Mouse (Mus musculus) kidney, embryonic 15.5 days (tissue): ENCODE measurements around the gene Myl6b. TPM values are rescaled to one million over a fixed set of nuclear protein-coding genes. Genes with fewer than 3 reads are reported as not detected.
A peak's percentile ranks its signal among the peaks of the same experiment; 100 is the strongest.
"Not testable (repeated sequence)": the region's sequence is repeated elsewhere in the genome, so short reads cannot be mapped to it uniquely, and the experiment has no call there.

ENCODE experiments used
- ATAC-seq: fragments of 200-750 bp; cut with Nextera tagmentation; replicated peaks from 2 replicates; pipeline ENCODE4 v1.8.0; 2017; ENCODE audit warnings: moderate TSS enrichment; ENCODE audit not compliant: low FRiP score
- H3K27ac ChIP-seq: fragments of 300-500 bp; sonication (generic); 2 replicates; pipeline ENCODE4 v1.5.1; 2015; ENCODE audit warnings: mild to moderate bottlenecking, inconsistent platforms
- H3K27me3 ChIP-seq: fragments of 300-500 bp; sonication (generic); 2 replicates; pipeline ENCODE4 v1.6.1; 2015; ENCODE audit warnings: inconsistent platforms
- H3K36me3 ChIP-seq: fragments of 300-500 bp; sonication (generic); 2 replicates; pipeline ENCODE4 v1.6.1; 2015; ENCODE audit warnings: inconsistent platforms
- H3K4me1 ChIP-seq: fragments of 300-500 bp; sonication (generic); 2 replicates; pipeline ENCODE4 v1.6.1; 2015; ENCODE audit warnings: inconsistent platforms
- H3K4me2 ChIP-seq: fragments of 300-500 bp; sonication (generic); 2 replicates; pipeline ENCODE4 v1.6.1; 2015; ENCODE audit warnings: moderate library complexity, mild to moderate bottlenecking, inconsistent platforms
- H3K4me3 ChIP-seq: fragments of 300-500 bp; sonication (generic); replicated peaks from 2 replicates; pipeline ENCODE4 v1.5.1; 2015; ENCODE audit warnings: mild to moderate bottlenecking, inconsistent platforms
- H3K9ac ChIP-seq: fragments of 300-500 bp; sonication (generic); 2 replicates; pipeline ENCODE4 v1.6.1; 2015; ENCODE audit warnings: mild to moderate bottlenecking, inconsistent platforms
- H3K9me3 ChIP-seq: fragments of 300-500 bp; sonication (generic); replicated peaks from 2 replicates; pipeline ENCODE4 v1.6.1; 2016; ENCODE audit warnings: inconsistent platforms
- WGBS: fragments of 180-500 bp; shearing (Covaris S2); methylation state at CpG from one replicate; pipeline ENCODE4 v1.1.7; 2015; ENCODE audit warnings: mixed read lengths; 5-methylcytosine and 5-hydroxymethylcytosine counted together
- polyA plus RNA-seq: library from polyadenylated mRNA; unstranded; fragments of >200 nt; fragmentation: Nextera tagmentation; extraction: Ambion mirVana; gene quantifications from 2 replicates; pipeline ENCODE4 v1.2.1, GENCODE M21; 2015

Gene Myl6b
- polyA plus RNA-seq, 1 experiment from 2014 or later: 4.2 TPM

DNA sequence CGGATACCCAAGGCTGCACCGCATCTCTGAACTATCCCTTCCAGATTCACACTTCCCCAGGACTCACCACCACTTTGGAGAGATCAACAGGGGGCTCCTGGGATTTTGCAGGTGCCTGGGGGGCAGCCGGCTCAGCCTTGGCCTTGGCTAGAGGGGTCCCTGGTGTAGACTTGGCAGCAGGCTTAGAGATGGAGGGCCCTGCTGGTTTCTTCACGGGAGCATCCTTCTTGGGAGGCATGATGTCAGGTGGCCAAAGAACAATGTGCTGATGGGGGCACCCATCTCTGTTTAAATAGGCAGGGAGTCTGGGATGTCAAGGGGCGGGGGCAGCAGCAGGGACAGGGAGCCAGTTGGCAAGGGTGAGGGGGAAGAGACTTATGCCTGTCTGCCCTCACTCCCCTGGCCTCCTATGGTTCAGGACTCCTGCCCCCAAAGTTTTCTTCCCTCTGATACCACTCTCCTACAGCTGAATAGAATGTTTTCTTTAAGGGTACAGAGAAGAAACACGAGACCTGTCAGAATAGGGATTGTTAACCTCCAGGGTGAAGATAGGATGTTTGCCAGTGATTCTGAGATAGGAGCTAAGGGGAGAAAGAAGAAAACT is 1.2 kb downstream of the Myl6b start:
- Histone ChIP-seq H3K4me1 (peaks cover 46% of the 10 kb centered on the region), H3K4me3 (no peak overlapping the region), H3K9ac (0 out of 2 replicates have a peak overlapping the region, but pooled peaks have one; percentile 7), H3K27me3 (no peaks in the 10 kb centered on the region), H3K27ac (no peak overlapping the region), H3K36me3 (no peaks in the 10 kb centered on the region), H3K9me3 (no peaks in the 10 kb centered on the region), H3K4me2 (no peak overlapping the region)
- 36% methylated on average over 6 of the region's 6 CpGs for whole genome bisulfite sequencing
- no peak for ATAC-seq

DNA sequence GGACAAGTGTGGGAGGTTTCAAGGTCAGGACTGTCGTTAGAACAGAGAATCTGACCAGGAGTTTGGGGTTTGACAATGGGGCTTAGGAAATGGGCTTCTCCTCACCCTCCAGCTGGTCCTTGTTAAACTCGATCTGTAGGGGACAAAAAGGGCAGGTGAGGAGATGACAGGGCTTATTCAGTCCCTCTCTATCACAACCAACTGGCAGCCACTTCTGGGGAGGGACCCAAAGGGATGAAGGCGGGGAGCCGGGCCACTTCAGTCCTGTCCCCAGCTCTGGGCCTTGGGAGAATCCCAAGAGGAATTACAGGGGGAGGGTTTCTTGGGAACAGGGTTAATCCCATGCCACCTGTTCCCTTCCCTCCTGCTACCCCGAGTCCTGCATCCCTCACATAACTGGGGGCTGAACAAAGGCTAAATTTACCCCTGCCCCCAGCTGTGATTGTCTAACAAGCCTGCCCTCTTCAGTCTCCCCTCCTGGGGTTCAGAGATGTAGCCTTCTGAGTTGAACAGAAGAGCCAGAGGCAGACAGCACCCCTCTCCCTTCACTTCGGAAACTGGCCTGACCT is 1.9 kb downstream of the Myl6b start:
- H3K27me3 ChIP-seq: no peaks in the 10 kb centered on the region
- peaks cover 53% of the 10 kb centered on the region for H3K4me1 ChIP-seq
- no peak for ATAC-seq
- H3K4me2 ChIP-seq: no peak overlapping the region
- no peaks in the 10 kb centered on the region for H3K9me3 ChIP-seq
- 22% methylated on average over 6 of the region's 6 CpGs for WGBS
- no peak overlapping the region for H3K27ac ChIP-seq
- H3K36me3 ChIP-seq: peaks cover 4% of the 10 kb centered on the region
- H3K4me3 ChIP-seq: no peak overlapping the region
- H3K9ac ChIP-seq: 0 out of 2 replicates have a peak overlapping the region, but pooled peaks have one; percentile 6

DNA sequence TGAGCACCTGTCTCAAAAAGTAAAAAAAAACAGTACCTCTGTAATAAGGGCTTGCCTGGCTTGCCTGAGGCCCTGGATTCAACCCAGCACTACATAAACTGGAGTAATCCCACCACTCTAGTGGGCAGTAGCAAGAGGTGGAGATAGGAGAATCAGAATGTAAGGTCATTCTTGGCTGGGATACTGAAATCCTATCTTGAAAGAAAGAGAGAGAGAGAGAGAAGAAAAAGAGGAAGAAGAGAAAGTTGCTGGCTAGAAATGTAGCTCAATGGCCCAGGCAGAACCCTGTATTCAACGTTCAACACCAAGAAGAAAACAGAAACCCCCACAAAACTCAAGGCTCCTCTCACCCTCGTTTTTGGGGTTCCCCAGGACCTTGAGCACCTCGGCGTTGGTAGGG is 2.6 kb downstream of the Myl6b start:
- no peaks in the 10 kb centered on the region for H3K9me3 ChIP-seq
- no peak overlapping the region for H3K9ac ChIP-seq
- peaks cover 11% of the 10 kb centered on the region for H3K36me3 ChIP-seq
- no peak overlapping the region for H3K4me3 ChIP-seq
- H3K27ac ChIP-seq: no peak overlapping the region
- no peak overlapping the region for H3K4me2 ChIP-seq
- H3K27me3 ChIP-seq: no peaks in the 10 kb centered on the region
- WGBS: 75% methylated on average over 4 of the region's 4 CpGs
- peaks cover 60% of the 10 kb centered on the region for H3K4me1 ChIP-seq
- no peak for ATAC-seq

DNA sequence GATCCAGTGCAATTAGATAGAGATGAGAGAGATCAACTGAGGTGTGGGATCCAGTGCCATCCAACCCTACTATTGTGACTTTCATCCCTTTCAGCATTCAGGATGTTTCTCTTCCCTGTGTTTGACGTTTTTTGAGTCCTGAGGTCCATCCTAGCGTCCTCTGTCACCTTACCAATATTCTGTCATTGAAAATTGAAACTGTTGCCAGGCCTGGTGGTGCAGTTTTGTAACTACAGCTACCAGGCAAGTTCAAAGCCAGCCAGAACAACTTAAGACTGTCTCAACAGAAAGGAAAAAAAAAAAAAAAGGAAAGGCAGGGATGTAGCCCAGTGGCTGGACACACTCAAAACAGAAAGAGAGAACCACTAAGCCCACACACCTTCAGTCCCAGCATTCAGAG is 3.2 kb downstream of the Myl6b start:
- 76% methylated on average over 2 of the region's 2 CpGs for WGBS
- no peaks in the 10 kb centered on the region for H3K27me3 ChIP-seq
- peak overlapping the region; percentile 83 for H3K4me2 ChIP-seq
- peaks cover 17% of the 10 kb centered on the region for H3K36me3 ChIP-seq
- H3K27ac ChIP-seq: 0 out of 2 replicates have a peak overlapping the region, but pooled peaks have one; percentile 100
- peak overlapping the region; percentile 89 for H3K4me3 ChIP-seq
- H3K4me1 ChIP-seq: peaks cover 66% of the 10 kb centered on the region
- H3K9ac ChIP-seq: 0 out of 2 replicates have a peak overlapping the region, but pooled peaks have one; percentile 83
- no peaks in the 10 kb centered on the region for H3K9me3 ChIP-seq
- ATAC-seq: no peak

DNA sequence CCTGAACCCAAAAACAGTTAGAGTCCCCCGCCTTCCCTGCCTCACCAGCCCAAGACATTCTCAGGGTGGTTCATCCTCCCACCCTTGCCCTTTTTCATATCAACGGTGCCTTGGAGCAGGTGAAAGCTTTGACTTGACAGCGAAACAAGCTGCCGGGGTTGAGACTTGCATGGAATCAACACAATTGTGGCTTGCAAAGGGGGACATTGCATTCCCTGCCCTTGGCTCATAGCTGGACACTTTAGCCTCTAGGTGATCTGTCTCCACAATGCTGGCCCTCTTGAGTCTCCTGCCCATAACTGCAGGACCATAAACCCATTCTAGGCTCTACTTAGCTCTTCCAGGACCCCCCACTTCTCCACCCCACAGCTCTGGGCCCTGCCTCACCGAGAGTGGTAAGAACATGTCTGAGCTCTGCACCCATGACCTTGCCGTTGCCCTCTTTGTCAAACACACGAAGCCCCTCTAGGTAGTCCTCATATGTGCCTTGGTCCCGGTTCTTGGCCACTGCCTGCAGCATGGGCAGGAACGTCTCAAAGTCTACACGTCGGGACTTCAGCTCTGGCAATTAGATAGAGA is 3.7 kb downstream of the Myl6b start:
- ATAC-seq: no peak
- H3K4me1 ChIP-seq: peaks cover 67% of the 10 kb centered on the region
- 52% methylated on average over 11 of the region's 11 CpGs for WGBS

DNA sequence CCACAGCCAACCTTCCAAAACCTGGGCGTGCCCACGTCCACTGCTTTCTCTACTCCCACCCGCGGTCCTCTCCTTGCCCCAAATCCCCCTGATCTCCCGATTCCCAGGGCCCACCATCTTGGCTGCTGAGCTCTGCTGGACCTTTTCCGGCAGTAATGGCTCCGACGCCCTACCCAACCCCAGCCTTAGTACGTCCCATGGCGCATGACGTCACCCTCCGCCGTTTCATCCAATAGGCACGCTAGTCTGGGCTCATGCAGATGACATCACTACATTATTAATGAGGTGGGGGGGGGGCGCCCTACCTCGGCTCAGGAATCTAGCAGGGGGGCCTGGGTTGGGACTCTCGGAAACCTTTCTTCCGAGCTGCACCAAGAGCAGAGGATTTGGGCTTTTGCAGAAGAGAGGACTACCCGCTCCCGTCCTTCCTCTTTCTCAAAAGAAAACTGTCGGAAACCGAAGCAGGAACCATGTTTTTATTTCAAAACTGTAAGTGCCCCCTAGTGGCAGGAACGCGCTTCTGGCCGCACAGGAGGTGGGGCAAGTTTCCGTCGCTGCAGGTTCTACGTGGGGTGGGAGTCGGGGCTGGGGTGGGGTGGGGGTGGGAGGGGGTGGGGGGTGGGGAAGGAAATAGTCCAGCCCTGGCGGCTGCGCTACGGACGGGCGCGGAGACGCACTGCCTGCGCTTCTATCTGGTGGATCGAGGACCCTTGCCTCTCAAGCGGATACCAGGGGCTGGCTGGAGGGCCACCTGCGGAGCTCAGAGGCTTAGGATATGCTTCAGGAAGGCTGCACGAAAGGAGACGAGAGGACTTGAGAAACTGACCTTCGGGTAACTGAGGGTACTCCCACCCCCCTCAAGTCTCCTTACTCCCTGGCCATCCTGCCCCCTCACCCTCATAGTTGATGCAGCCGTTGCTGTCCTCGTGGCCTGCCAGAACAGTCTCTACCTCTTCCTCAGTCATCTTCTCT is 4.5 kb downstream of the Myl6b start, which contains the start of gene Myl6:
Gene Myl6, minus strand, starts transcription at position 451 of the 972 bp plus-strand sequence.
- peak within 1 kb of the TSS; percentile 89 for H3K4me3 ChIP-seq
- H3K27ac ChIP-seq: peak within 1 kb of the TSS; percentile 100
- peak within 1 kb of the TSS; percentile 83 for H3K4me2 ChIP-seq
- WGBS: under 1% methylated on average over 45 of the region's 45 CpGs
- no peaks in the 10 kb centered on the region for H3K27me3 ChIP-seq
- peak within 1 kb of the TSS; percentile 88 for H3K9ac ChIP-seq
- peaks cover 66% of the 10 kb centered on the region for H3K4me1 ChIP-seq
- H3K36me3 ChIP-seq: peaks cover 30% of the 10 kb centered on the region
- ATAC-seq: peak; percentile 92
- no peaks in the 10 kb centered on the region for H3K9me3 ChIP-seq

More for the DNA sequence above, 3.7 kb downstream of the Myl6b start:
- Histone ChIP-seq H3K9ac (peak overlapping the region; percentile 83), H3K4me2 (peak overlapping the region; percentile 83), H3K36me3 (peaks cover 22% of the 10 kb centered on the region), H3K27me3 (no peaks in the 10 kb centered on the region), H3K4me3 (peak overlapping the region; percentile 89), H3K9me3 (no peaks in the 10 kb centered on the region), H3K27ac (peak overlapping the region; percentile 100)

DNA sequence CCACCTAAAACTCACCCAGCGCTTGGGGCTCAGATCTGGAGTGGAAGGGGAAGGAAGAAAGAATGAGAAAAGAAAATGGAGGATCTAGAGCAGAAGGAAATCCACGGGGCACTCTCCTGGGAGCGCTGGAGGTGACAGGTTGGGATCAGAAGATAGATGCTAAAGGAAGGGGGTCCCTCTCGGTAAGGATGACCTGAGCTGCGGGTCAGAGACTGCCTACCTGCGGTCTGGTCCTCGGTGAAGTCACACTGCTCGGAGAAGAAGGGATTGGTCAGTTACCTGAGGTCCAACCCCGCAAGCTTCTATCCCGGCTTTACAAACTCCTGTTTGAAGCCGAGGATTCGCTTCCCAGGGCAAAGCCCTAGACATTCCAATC is 5.2 kb downstream of the Myl6b start:
- Histone ChIP-seq H3K4me2 (peak overlapping the region; percentile 83), H3K9me3 (no peaks in the 10 kb centered on the region), H3K9ac (peak overlapping the region; percentile 88), H3K27me3 (no peaks in the 10 kb centered on the region), H3K4me3 (peak overlapping the region; percentile 89), H3K36me3 (peaks cover 37% of the 10 kb centered on the region), H3K4me1 (peaks cover 64% of the 10 kb centered on the region), H3K27ac (peak overlapping the region; percentile 100)
- ATAC-seq: peak; percentile 38
- under 1% methylated on average over 12 of the region's 12 CpGs for whole genome bisulfite sequencing

DNA sequence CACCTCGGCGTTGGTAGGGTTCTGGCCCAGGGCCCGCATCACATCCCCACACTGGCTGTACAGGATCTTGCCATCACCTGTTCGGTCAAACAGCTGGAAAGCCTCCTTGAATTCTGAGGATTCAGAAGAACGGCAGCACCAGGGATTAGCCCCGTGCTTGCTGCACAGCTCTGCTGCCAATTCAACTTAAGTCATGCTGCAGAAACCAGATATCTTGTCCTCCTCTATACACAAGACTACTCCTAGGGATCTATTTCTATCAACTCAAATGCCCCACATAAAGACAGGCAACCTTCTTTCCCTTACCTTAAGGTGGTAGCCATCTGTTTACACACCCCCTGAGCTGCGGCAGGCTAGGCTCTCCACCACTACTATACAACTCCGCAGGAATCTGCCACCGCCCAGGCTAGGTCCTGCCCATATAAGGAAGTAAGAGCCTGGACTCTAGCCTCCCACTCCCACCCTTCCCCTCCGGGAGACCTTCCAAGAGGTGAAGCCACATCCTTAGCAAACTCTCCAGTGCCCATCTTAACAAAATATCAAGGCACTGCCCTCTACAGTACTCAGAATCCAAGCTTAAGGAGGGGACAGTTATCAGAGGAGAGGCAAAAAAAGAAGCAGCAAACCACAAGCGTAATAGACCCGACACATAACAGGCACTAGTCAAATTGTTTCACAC is 5.7 kb downstream of the Myl6b start:
- Histone ChIP-seq H3K4me2 (peak overlapping the region; percentile 83), H3K9ac (peak overlapping the region; percentile 88), H3K9me3 (no peaks in the 10 kb centered on the region), H3K27ac (peak overlapping the region; percentile 100), H3K27me3 (no peaks in the 10 kb centered on the region), H3K36me3 (peaks cover 42% of the 10 kb centered on the region), H3K4me1 (peaks cover 58% of the 10 kb centered on the region), H3K4me3 (peak overlapping the region; percentile 89)
- 22% methylated on average over 12 of the region's 12 CpGs for WGBS
- peak; percentile 63 for ATAC-seq

DNA sequence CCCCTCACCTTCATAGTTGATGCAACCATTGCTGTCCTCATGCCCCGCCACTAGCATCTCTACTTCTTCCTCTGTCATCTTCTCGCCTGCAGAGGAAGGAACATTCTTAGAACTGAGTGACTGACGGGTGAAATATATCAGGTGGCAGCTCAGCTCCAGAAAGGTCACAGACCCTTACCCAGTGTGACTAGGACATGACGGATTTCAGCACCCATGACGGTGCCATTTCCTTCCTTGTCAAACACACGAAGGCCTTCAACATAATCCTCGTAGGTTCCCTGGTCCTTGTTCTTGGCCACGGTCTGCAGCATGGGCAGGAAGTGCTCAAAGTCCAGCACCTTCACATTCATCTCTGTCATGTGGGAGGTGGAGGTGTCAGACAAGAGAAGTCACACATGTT is 6.4 kb downstream of the Myl6b start:
- not testable (repeated sequence) for H3K9me3 ChIP-seq, ATAC-seq, H3K27me3 ChIP-seq
- Histone ChIP-seq H3K4me3 (peak overlapping the region; percentile 89), H3K4me1 (peaks cover 51% of the 10 kb centered on the region), H3K9ac (peak overlapping the region; percentile 27), H3K27ac (peak overlapping the region; percentile 100), H3K4me2 (peak overlapping the region; percentile 83), H3K36me3 (peaks cover 50% of the 10 kb centered on the region)
- WGBS: 28% methylated on average over 8 of the region's 8 CpGs

DNA sequence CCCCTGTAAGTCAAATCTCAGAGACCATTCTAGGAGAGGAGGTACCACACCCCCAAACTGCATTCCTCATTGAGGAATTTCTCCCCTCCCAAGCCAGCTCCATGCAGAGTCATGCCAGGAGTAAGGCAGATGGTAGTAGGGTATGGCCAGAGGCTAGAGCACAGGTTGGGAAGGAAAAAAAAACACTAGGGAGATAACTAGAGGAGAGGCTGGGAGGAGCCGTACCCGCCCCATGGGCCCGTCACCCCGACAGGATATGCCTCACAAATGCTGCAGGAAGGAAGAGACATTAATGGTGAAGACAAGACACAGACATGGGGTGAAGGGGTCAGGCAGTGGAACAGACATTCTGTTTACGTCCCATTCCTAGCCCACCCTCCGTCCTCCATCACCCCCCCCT is 7.0 kb downstream of the Myl6b start:
- H3K27ac ChIP-seq: peak overlapping the region; percentile 100
- H3K9ac ChIP-seq: peak overlapping the region; percentile 27
- peaks cover 54% of the 10 kb centered on the region for H3K36me3 ChIP-seq
- H3K9me3 ChIP-seq: no peaks in the 10 kb centered on the region
- peak overlapping the region; percentile 83 for H3K4me2 ChIP-seq
- ATAC-seq: no peak
- no peaks in the 10 kb centered on the region for H3K27me3 ChIP-seq
- 25% methylated on average over 6 of the region's 6 CpGs for WGBS
- H3K4me1 ChIP-seq: peaks cover 46% of the 10 kb centered on the region
- peak overlapping the region; percentile 89 for H3K4me3 ChIP-seq

DNA sequence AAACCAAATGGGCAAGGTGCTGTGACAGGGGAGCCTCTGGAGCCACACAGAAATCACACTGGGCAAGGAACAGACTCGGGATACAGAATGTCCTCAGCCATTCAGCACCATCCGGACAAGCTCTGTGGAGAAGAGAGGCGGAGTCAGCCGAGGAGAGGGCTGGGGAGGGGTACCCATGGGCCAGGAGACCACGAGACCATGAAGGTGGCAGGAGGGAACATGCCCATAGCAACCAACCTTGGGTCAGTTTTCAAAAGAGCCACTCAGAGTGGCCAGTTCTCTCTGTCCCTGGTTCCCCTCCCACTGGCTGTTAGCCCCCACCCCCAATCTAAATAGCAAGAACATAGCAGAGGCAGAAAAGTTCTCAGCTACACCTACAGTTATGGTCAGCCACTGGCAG is 7.6 kb downstream of the Myl6b start:
- Histone ChIP-seq H3K27me3 (no peaks in the 10 kb centered on the region), H3K36me3 (peaks cover 60% of the 10 kb centered on the region), H3K9me3 (no peaks in the 10 kb centered on the region), H3K4me3 (peak overlapping the region; percentile 89; the same call in 1 of the 2 replicates), H3K4me2 (peak overlapping the region; percentile 83), H3K27ac (peak overlapping the region; percentile 100), H3K9ac (peak overlapping the region; percentile 27; the same call in 1 of the 2 replicates), H3K4me1 (peaks cover 42% of the 10 kb centered on the region)
- WGBS: 33% methylated on average over 5 of the region's 5 CpGs
- no peak for ATAC-seq
